Mouse (Mus musculus) limb, embryonic 15.5 days (tissue): ENCODE data around the gene Atp8a2. TPM values are rescaled to one million over a fixed set of nuclear protein-coding genes. Genes with fewer than 3 reads are reported as not detected.
A peak's percentile ranks its signal among the peaks of the same experiment; 100 is the strongest.
"Not testable (repeated sequence)": the region's sequence is repeated elsewhere in the genome, so short reads cannot be mapped to it uniquely, and the experiment has no call there.

ENCODE experiments used
- ATAC-seq: fragments of 200-750 bp; cut with Nextera tagmentation; 2 replicates; pipeline ENCODE4 v1.8.0; 2017; ENCODE audit warnings: low read depth, moderate TSS enrichment; ENCODE audit not compliant: insufficient number of reproducible peaks, low FRiP score, low TSS enrichment
- H3K27ac ChIP-seq: fragments of 300-500 bp; sonication (generic); 2 replicates; pipeline ENCODE4 v1.5.1; 2015; ENCODE audit warnings: moderate library complexity, mild to moderate bottlenecking, inconsistent platforms
- H3K27me3 ChIP-seq: fragments of 300-500 bp; sonication (generic); 2 replicates; pipeline ENCODE4 v1.6.1; 2015; ENCODE audit warnings: inconsistent platforms
- H3K36me3 ChIP-seq: fragments of 300-500 bp; sonication (generic); 2 replicates; pipeline ENCODE4 v1.6.1; 2015; ENCODE audit warnings: inconsistent platforms
- H3K4me1 ChIP-seq: fragments of 300-500 bp; sonication (generic); 2 replicates; pipeline ENCODE4 v1.6.1; 2015; ENCODE audit warnings: inconsistent platforms
- H3K4me2 ChIP-seq: fragments of 300-500 bp; sonication (generic); 2 replicates; pipeline ENCODE4 v1.6.1; 2015; ENCODE audit warnings: mild to moderate bottlenecking, inconsistent platforms
- H3K4me3 ChIP-seq: fragments of 300-500 bp; sonication (generic); 2 replicates; pipeline ENCODE4 v1.5.1; 2015; ENCODE audit warnings: mild to moderate bottlenecking, inconsistent platforms
- H3K9ac ChIP-seq: fragments of 300-500 bp; sonication (generic); 2 replicates; pipeline ENCODE4 v1.6.1; 2015; ENCODE audit warnings: inconsistent platforms
- H3K9me3 ChIP-seq: fragments of 300-500 bp; sonication (generic); 2 replicates; pipeline ENCODE4 v1.6.1; 2016; ENCODE audit warnings: inconsistent platforms
- WGBS: fragments of 180-500 bp; shearing (Covaris S2); methylation state at CpG from one replicate; pipeline ENCODE4 v1.1.7; 2015; 5-methylcytosine and 5-hydroxymethylcytosine counted together
- polyA plus RNA-seq: library from polyadenylated mRNA; unstranded; fragments of >200 nt; fragmentation: Nextera tagmentation; extraction: Ambion mirVana; gene quantifications from 2 replicates; pipeline ENCODE4 v1.2.1, GENCODE M21; 2015

Atp8a2 gene
- polyA plus RNA-seq, 1 experiment from 2014 or later = 1.0 TPM

- Histone ChIP-seq H3K4me1 (peaks cover 17% of the 10 kb centered on the region), H3K27me3 (no peaks in the 10 kb centered on the region; the same call in 1 of the 2 replicates), H3K9ac (no peak overlapping the region), H3K27ac (no peak overlapping the region), H3K4me2 (no peak overlapping the region), H3K36me3 (no peaks in the 10 kb centered on the region), H3K9me3 (peaks cover 4% of the 10 kb centered on the region), H3K4me3 (no peak overlapping the region)
- WGBS = 92% methylated on average over 11 of the region's 11 CpGs
- no peak for ATAC-seq
Measured at GRCm38 (mm10) chr14:59859830-59860229, 337.1 kb downstream of the Atp8a2 start.

DNA sequence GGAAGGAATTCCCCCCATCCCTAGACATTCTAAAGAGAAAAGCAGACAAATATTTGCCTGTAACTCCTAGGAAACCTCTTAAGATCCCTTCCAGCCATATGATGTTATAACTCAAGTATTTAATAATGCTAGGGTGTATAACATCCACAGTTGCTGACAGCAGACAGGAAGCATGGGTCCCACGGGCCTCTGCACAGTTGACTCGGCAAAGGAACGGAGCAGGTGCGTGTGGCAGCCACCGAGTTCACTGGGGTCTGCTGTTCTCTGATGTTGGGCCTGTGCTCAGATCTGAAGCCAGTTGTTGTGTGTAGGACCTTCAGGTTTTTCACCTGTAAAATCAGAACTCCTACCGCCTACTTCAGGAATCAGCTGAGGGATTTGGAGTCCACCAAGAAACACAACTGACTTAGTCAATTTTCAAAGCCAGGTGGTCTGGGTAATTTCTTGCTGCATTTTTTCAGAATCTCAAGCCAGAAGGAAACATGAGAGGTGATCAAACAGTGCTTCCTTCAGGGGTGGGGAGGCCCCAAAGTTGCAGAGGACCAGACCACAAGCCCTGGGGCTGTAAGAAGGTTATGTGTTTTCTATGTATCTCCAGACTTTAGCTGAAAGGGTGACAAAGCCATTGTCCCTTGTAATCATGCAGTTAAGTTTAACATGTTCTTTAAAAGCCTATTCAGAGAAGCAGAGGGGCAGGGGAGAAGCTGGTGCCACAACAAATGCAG lies 338.3 kb downstream of the Atp8a2 start:
- H3K9me3 ChIP-seq = no peaks in the 10 kb centered on the region; the same call in 1 of the 2 replicates
- no peak overlapping the region for H3K27ac ChIP-seq
- H3K27me3 ChIP-seq = no peaks in the 10 kb centered on the region; the same call in 1 of the 2 replicates
- H3K9ac ChIP-seq = no peak overlapping the region
- H3K4me2 ChIP-seq = no peak overlapping the region
- H3K36me3 ChIP-seq = no peaks in the 10 kb centered on the region
- 31% methylated on average over 6 of the region's 6 CpGs for WGBS
- no peak for ATAC-seq
- H3K4me3 ChIP-seq = no peak overlapping the region
- H3K4me1 ChIP-seq = peaks cover 17% of the 10 kb centered on the region

GRCm38 (mm10) chr14:59853139-59853538 lies 343.8 kb downstream of the Atp8a2 start:
- Histone ChIP-seq H3K27me3 (no peaks in the 10 kb centered on the region), H3K4me1 (0 out of 2 replicates have a peak, but pooled peaks cover under 1% of the 10 kb centered on the region), H3K9me3 (no peaks in the 10 kb centered on the region; the same call in 1 of the 2 replicates), H3K36me3 (no peaks in the 10 kb centered on the region), H3K27ac (no peak overlapping the region), H3K9ac (no peak overlapping the region), H3K4me2 (no peak overlapping the region), H3K4me3 (no peak overlapping the region)
- 63% methylated on average over 9 of the region's 9 CpGs for WGBS
- no peak for ATAC-seq

DNA sequence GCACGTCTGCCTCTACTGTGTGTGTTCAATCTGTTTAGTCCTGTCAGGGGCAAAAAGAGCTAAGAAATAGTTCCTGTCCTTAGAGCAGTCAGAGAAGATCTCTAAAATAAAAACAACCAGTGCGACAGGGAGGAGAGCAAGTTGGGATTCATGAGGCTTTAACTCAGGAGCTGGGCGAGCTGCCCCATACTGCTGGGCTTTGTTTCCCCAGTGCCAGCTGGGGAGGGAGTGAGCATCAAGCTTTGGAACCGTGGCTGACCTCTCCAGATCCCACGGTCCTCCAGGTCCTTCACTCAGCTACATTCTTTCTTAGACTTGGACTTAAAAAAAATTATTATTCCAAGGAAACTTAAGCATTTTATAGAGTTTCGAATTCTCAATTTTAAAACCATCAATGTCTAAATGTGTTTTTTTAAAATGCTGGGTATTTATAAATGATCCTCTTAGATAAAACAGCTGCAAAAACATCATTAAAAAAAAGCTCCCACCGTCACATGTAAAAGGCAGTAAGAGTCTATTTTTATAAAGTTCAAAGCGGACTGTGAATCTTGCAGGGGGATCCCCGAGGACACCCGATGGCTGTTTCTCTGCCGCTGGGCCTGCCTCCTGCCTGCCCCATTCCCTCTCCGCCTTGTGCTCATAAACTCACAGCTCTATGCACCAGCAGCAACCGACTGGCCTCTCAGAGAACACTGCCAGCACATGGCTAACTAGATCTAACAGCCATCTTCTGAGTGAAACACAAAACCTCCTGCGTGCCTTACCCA lies 350.2 kb downstream of the Atp8a2 start:
- Histone ChIP-seq H3K4me3 (no peak overlapping the region), H3K27me3 (no peaks in the 10 kb centered on the region), H3K4me1 (peaks cover 11% of the 10 kb centered on the region), H3K4me2 (no peak overlapping the region), H3K36me3 (no peaks in the 10 kb centered on the region), H3K9ac (no peak overlapping the region), H3K27ac (0 out of 2 replicates have a peak overlapping the region, but pooled peaks have one; percentile 7), H3K9me3 (no peaks in the 10 kb centered on the region)
- 21% methylated on average over 14 of the region's 14 CpGs for WGBS
- no peak for ATAC-seq

DNA sequence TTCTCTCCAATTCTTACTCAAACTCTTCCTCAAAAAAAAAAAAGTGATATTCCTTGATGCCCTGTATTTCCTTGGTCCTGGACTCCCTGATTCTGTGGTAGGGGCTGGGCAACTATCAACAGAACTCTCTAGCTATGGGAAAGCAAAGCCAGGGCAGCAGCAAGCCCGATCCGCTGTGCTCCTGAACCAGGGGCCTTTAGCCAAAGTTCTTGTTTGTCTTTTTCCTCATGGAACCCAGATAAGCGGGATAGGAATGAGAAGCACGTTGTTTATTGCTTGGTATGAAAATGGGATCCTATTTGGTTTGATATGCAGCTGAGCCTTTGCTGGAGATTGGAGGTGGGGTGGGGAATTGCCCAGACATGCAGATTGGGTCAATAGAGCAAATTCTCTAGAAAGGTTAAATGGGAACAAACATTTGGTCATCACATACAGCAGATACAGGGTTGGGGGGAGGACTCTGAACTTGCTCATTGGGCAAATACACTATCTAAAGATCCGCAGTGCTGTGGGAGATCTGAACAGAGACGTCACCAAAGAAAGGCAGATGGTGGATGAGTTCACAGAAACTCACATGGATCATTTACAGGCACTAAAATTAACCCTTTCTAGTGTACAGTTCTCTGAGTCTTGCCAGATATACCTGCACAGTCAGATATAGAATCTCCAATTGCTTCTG lies 353.6 kb downstream of the Atp8a2 start:
- Histone ChIP-seq H3K4me2 (no peak overlapping the region), H3K9ac (no peak overlapping the region), H3K36me3 (no peaks in the 10 kb centered on the region), H3K4me3 (no peak overlapping the region), H3K27ac (no peak overlapping the region), H3K9me3 (no peaks in the 10 kb centered on the region), H3K4me1 (peaks cover 11% of the 10 kb centered on the region), H3K27me3 (peaks cover 3% of the 10 kb centered on the region; the same call in 1 of the 2 replicates)
- ATAC-seq = no peak
- WGBS = 72% methylated on average over 6 of the region's 6 CpGs

DNA sequence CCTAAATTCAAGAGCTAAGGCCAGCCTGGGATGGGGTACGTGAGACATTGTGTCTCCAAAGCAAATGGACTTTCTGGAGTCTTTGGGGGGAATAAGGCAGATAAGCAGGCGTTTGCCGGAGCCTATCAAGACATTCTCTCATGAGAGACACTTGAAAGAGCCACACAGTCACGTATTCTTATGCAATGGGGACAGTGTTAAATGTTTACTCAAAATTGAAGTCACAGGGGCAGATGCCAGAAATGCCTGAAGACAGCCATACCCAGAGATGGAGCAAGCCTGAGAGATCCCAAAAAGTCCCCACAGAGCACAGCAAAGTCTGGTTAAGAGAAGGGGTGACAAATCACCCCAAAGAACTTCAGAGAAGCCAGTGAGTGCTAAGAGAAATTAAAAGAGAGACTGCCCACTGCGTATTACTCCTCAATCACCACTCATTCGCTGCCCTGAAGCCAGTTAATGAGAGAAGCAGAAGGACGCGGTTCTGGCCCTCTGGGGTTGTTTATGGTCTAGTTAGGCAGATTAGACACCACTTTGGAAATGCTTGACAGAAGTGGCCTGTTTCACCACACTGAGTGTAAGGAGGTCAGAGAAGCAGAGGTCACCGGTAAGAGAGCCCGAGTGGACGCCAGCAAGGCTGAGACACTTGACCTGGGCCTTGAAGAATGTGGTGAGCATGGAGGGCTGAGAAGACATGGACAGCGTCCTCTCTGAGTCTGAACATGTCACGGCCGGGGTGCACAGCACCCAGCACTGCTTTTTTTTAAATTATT lies 356.8 kb downstream of the Atp8a2 start:
- no peak overlapping the region for H3K4me3 ChIP-seq
- no peaks in the 10 kb centered on the region for H3K36me3 ChIP-seq
- no peaks in the 10 kb centered on the region for H3K9me3 ChIP-seq
- no peak overlapping the region for H3K27ac ChIP-seq
- no peak overlapping the region for H3K9ac ChIP-seq
- peaks cover 3% of the 10 kb centered on the region; the same call in 1 of the 2 replicates for H3K27me3 ChIP-seq
- 61% methylated on average over 14 of the region's 14 CpGs for WGBS
- no peak overlapping the region for H3K4me2 ChIP-seq
- no peak for ATAC-seq
- H3K4me1 ChIP-seq = 0 out of 2 replicates have a peak, but pooled peaks cover 2% of the 10 kb centered on the region

DNA sequence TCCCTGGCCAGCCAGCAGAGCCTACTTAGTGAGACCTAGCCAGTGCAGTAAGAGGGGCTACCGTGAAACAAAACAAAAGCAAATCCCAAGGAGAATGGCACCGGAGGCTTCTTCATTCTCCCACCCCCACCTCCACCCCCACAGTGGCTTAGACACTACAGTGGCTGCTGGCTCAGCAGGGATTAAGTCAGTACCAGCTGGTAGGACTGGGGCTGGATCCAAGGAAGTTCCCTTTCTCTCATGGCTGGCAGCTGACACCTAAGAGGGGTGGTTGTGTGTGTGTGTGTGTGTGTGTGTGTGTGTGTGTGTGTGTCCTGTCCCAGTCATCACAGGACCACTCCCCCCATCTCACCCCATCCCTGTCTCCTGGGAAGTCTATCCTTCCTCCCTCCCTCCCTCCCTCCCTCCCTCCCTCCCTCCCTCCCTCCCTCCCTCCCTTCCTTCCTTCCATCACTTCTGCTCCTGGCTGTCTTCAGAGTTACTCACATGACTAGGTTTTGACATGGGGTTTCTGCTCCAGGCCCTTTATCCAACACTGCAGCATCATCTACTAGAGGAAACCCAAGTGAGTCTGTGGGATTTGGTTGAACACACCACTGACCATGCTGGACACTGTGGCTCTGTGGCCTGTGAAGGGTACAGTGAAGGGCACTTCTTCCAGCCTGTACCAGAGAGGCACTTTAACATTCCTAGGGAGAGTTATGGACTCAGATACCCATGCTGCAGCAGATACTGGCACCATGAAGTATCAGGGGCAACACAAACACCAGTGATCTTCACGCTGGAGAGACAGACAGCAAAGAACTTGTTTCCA lies 358.3 kb downstream of the Atp8a2 start:
- H3K9ac ChIP-seq, H3K4me3 ChIP-seq, H3K9me3 ChIP-seq, H3K27ac ChIP-seq, H3K4me1 ChIP-seq, H3K36me3 ChIP-seq, H3K4me2 ChIP-seq, H3K27me3 ChIP-seq: not testable (repeated sequence)
- 89% methylated on average over 1 of the region's 3 CpGs for WGBS
- ATAC-seq = peak; percentile 44; the same call in 1 of the 2 replicates

DNA sequence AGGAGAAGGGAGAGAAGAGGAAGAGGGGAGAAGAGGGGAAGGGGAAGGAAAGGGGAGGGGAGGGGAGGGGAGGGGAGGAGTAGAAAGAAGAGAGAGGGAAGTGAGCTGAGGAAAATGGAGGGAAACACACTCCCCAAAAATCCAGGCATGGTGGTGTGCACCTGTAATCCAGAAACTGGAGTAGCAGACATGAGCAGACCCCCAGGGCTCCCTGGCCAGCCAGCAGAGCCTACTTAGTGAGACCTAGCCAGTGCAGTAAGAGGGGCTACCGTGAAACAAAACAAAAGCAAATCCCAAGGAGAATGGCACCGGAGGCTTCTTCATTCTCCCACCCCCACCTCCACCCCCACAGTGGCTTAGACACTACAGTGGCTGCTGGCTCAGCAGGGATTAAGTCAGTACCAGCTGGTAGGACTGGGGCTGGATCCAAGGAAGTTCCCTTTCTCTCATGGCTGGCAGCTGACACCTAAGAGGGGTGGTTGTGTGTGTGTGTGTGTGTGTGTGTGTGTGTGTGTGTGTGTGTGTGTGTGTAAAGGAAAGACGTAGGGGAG lies 359.2 kb downstream of the Atp8a2 start:
- not testable (repeated sequence) for H3K4me3 ChIP-seq, H3K9me3 ChIP-seq, H3K36me3 ChIP-seq, H3K4me2 ChIP-seq, H3K27me3 ChIP-seq, ATAC-seq, H3K27ac ChIP-seq, H3K9ac ChIP-seq, H3K4me1 ChIP-seq
- WGBS = no CpG with 5 or more reads among the region's 3 CpGs

DNA sequence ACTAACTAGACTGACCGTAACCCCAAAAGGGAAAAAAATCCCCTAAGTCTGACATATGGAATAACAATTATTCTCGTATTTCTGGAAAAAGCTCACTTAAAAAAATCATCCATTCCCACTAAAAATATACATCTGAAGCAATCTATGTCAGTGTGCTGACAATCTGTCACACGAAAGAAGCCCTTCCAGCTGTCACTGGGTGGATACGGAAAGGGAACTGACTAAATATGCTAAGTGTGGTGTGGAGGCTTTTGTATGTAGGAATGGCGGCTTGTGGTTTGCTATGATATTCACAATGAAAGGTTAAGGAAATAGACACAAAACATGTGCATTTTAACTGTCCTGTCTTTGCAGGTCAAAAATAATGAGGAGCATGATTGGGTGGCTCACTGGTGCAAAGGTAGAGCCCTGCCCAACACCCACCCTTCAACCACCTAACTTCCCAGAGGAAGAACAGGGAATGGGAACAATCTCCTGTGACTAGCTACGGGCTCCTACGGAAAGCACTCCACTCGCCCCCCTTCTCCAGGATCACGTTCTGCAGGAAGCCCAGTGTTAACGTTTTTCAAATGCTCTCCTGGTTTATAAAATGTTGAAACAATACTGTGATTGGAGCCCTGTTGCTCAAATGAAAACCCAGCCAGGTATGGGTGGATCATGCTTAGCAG lies 360.0 kb downstream of the Atp8a2 start:
- Histone ChIP-seq H3K27ac (no peak overlapping the region), H3K9ac (no peak overlapping the region), H3K36me3 (no peaks in the 10 kb centered on the region), H3K9me3 (no peaks in the 10 kb centered on the region), H3K4me2 (no peak overlapping the region), H3K27me3 (peaks cover 3% of the 10 kb centered on the region; the same call in 1 of the 2 replicates), H3K4me3 (no peak overlapping the region), H3K4me1 (no peaks in the 10 kb centered on the region)
- no peak for ATAC-seq
- WGBS = 52% methylated on average over 10 of the region's 10 CpGs

DNA sequence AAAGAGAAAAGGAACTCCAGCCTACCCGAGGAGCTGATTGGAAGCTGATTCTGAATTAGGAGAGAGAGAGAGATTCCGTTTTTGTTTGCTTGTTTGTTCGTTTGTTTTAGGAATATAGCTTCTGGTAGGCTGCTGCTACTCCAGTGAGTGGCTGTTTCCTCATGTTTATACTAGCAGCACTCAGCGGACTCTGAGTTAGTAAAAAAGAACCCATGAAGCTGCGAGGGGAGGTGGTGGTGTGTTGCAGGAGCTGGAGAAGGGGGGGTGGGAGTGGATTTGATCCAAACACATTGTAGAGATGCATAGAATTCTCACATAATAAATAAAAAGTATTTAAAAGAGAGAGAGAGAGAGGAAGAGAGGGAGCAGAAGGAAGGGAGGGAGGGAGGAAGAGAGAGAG lies 367.4 kb downstream of the Atp8a2 start:
- Histone ChIP-seq H3K4me2 (no peak overlapping the region), H3K27me3 (no peaks in the 10 kb centered on the region), H3K4me3 (no peak overlapping the region), H3K27ac (no peak overlapping the region), H3K36me3 (no peaks in the 10 kb centered on the region), H3K9ac (no peak overlapping the region), H3K9me3 (no peaks in the 10 kb centered on the region), H3K4me1 (peaks cover 10% of the 10 kb centered on the region)
- no peak for ATAC-seq
- WGBS = 69% methylated on average over 5 of the region's 5 CpGs
